Mouse (Mus musculus) bone marrow macrophage, adult 2 months (primary cell): ENCODE measurements at regions not wholly inside any gene's neighbourhood (a gene's known extent, or its start where the extent isn't known, plus 50 kb on each side); places are given as distances from the start of the nearest gene placed in this dataset.

ENCODE experiments used
- H3K27ac ChIP-seq: 2 replicates; pipeline ENCODE4 v1.5.1; 2012; ENCODE audit warnings: low read depth, low read length; ENCODE audit not compliant: insufficient read depth
- H3K4me1 ChIP-seq: 2 replicates; pipeline ENCODE4 v1.6.1; 2012; ENCODE audit warnings: low read length; ENCODE audit not compliant: control insufficient read depth, insufficient read depth
- H3K4me3 ChIP-seq: 2 replicates; pipeline ENCODE4 v1.5.1; 2012; ENCODE audit warnings: mild to moderate bottlenecking, low read length, moderate library complexity; ENCODE audit not compliant: insufficient read depth
- CTCF ChIP-seq: IDR thresholded peaks from 2 replicates; pipeline ENCODE4 v1.5.1; 2012; ENCODE audit warnings: low read depth, mild to moderate bottlenecking, low read length, moderate library complexity
- POLR2A ChIP-seq: IDR thresholded peaks from 2 replicates; pipeline ENCODE4 v1.6.1; 2012; ENCODE audit warnings: mild to moderate bottlenecking, low read depth, low read length, borderline replicate concordance

DNA sequence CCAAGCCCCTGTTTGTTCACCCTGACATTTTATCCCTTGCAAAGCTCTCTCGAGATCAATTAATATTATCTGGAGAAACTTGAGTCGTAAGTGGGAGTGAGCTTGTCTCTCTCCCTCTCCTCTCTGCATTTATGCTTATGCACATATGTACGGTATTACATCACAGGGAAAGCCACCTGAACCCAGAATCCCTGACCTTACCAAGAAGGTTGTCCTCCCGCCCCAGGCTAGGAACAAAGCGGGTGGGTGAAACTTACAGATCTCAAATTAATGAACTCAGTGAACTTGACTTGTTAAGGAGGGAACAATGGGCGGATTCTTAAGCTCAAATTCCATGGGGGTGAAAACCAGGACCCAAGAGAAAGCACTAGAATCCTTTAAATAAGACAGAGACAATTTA lies 122.8 kb upstream of the Cxcr4 start:
- no peak overlapping the region for H3K4me3 ChIP-seq
- H3K27ac ChIP-seq = no peak overlapping the region
- TF ChIP-seq POLR2A (no peak), CTCF (no peak)
- peaks cover 24% of the 10 kb centered on the region for H3K4me1 ChIP-seq

DNA sequence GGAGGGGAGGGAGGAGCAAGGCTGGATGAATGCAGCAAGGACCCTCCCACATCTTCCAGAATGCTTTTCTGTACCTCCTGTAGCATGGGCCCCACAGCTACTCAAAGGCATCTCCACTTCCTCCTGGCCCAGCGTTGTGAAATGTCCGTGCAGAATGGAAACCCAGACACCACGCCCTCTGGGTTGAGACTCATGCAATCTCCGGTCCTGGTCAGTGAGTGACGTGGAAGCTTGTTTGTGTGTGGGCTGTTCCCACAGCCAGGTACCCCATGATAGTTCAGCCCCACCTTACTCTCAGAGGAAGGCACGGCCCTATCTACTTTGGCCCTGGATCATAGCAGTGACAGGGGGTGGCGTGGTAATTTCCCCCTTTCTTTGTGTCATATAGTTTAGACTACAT lies 120.8 kb upstream of the Cxcr4 start:
- TF ChIP-seq POLR2A = no peak
- TF ChIP-seq CTCF = no peak
- Histone ChIP-seq H3K4me3 (no peak overlapping the region), H3K4me1 (peaks cover 27% of the 10 kb centered on the region), H3K27ac (peak overlapping the region; percentile 64)

DNA sequence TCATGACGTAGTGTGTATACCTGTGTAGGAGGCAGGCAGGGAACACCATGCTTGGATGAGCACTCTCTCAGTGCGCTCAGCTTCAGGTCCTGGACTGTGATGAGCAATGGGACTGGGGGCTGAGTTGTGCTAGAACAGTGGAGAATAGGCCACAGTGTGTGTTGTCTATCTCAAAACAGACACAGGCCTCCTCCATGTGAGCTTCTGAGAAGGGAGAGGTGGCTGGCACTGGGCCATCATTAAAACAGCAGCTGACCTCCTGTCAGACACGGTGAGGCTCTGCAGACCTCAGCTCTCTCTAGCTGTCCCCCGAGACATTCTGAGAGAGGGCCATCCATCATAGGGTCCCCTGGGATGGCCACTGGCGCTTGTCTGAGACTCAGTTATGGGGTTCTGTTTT lies 119.0 kb upstream of the Cxcr4 start:
- Histone ChIP-seq H3K4me3 (no peak overlapping the region), H3K27ac (no peak overlapping the region), H3K4me1 (peaks cover 40% of the 10 kb centered on the region)
- TF ChIP-seq CTCF (no peak), POLR2A (no peak)

DNA sequence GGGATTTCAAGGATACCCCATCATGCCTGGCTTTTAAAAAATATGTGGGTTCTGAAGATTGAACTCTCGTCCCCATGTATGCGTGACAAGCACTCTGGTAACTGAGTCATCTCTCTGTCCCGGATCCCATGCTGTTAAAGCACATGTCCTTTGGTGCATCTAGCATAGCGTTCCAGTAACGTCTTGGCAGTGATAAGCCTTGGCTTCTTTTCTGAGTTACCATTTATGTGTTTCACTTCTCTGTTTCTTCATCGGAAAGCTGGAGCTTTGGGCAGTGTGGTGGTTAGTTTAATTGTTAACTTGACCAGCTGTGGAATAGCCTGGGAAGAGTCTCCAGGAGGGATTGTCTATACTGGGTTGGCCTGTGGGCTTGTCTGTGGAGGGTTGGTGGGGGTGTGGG lies 115.7 kb upstream of the Cxcr4 start:
- Histone ChIP-seq H3K4me3 (no peak overlapping the region), H3K4me1 (peaks cover 47% of the 10 kb centered on the region), H3K27ac (peak overlapping the region; percentile 24; the same call in 1 of the 2 replicates)
- TF ChIP-seq POLR2A (no peak), CTCF (no peak)

DNA sequence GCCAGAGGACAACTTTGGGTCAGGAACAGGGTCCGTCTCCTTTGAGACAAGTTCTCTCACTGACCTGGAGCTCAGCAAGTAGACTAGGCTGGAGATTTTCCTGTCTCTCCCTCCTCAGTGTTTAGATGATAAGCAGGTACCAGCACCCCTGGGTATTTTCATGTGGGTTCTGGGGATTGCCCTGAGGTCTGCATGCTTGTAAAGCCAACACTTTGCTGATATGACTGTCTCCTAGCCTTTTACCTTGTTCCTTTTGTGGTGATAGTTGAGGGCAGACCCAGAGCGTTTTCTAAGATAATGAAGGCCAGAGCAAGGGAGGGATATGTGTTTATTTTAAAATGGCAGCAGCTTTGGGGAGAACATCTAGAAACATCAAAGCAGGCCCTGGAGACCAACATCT lies 114.1 kb upstream of the Cxcr4 start:
- Histone ChIP-seq H3K4me1 (peaks cover 48% of the 10 kb centered on the region), H3K27ac (no peak overlapping the region), H3K4me3 (no peak overlapping the region)
- TF ChIP-seq POLR2A = no peak
- TF ChIP-seq CTCF = no peak

DNA sequence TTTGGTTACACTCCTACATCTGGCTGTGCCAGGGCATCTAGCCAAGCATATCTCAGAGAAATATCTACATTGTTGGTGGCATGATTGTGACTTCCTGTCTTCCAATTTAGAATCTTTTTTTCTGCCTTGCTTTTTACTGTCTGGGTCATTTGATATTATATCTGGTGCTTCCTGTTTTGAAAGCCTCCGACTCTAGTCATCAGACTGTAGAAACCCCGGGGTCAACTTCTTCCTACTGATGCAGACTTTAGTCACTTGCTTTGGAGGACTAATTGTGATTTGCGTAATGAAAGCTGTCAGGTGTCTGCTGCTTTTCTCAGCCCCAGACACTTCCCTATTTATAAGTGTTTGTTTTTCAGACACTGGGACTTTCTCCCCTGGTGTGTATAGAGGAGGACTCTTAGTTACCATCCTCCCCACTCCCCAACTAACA lies 113.0 kb upstream of the Cxcr4 start:
- H3K27ac ChIP-seq = peak overlapping the region; percentile 92
- peaks cover 46% of the 10 kb centered on the region for H3K4me1 ChIP-seq
- TF ChIP-seq CTCF (no peak), POLR2A (no peak)
- H3K4me3 ChIP-seq = no peak overlapping the region

DNA sequence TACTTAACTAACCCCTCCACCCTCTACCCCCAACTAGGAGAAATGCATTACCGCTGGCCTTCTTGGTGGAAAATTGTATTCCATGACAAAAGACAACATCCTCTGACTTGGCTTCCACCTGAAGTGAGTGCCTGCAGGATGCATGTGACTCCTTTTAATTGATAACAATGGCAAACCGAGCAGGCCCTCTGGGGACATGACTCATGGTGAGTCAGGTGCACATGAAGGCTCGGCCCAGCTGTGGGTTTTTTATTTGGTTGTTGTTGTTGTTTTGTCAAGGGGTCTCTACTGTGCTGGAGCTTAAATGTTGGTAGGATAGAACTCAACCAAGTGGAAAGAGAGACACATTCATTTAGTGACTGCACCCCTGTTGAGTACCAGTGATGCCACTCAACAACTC lies 109.2 kb upstream of the Cxcr4 start:
- Histone ChIP-seq H3K4me3 (no peak overlapping the region), H3K4me1 (peaks cover 32% of the 10 kb centered on the region), H3K27ac (no peak overlapping the region)
- TF ChIP-seq CTCF (no peak), POLR2A (no peak)

DNA sequence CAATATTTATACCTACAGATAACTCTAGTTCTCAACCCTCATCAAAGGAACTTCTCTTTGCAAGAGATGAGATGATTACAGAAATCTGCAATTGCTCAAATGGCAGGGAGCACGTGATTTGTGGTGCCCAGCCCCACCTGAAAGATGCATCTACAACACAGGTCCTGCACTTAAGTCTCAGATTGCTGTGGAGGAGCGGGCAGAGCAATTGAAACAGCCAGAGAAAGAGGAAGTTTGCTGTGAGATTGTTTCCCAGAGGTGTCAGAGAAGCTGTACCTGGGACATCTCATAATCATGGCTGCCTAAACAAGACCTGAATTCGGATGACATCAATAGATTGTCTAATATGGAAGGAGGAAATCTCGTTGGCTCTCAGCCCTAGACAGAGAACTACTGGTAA lies 105.9 kb upstream of the Cxcr4 start:
- no peak overlapping the region for H3K27ac ChIP-seq
- no peak overlapping the region for H3K4me3 ChIP-seq
- peaks cover 19% of the 10 kb centered on the region for H3K4me1 ChIP-seq
- no peak for TF ChIP-seq CTCF
- TF ChIP-seq POLR2A = no peak

DNA sequence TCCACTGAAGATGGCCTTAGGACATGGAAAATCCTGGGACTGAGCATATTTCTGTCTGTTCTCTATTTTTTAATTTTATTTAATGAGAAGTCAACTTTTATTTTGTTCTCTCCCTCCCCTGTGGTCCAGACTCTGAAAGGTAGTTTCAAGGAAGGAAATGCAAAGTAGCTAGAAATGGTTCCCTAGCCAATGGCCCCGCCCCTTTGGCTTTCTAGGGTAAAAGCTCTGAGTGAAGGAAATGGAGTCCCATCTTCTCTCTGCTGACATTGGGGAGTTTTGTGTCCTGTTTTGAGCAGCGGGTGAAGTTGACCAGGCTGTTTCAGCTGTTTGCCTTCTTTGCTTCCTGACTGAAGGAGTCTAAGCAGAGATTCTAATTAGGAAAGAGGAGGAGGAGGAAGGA lies 103.8 kb upstream of the Cxcr4 start:
- no peak overlapping the region for H3K4me3 ChIP-seq
- no peak overlapping the region for H3K27ac ChIP-seq
- TF ChIP-seq CTCF (no peak), POLR2A (no peak)
- H3K4me1 ChIP-seq = peaks cover 8% of the 10 kb centered on the region

DNA sequence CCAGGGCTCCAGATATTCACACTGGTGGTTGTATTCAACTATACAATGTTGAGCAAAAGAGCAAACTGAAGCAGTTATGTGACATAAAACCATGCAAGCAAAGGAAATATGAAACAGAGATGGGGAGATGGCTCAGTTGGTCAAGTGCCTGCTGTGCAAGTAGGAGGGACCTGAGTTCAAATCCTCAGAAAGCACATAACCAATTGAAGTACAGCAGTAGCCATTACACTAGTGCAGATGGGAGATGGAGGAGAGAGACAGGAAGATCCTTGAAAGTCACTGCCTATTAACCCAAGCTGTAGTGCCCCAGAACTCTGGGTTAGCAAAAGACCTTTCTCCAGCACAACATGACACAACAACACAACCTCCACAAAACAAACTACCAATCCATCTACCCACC lies 100.7 kb upstream of the Cxcr4 start:
- peaks cover 11% of the 10 kb centered on the region for H3K4me1 ChIP-seq
- no peak for TF ChIP-seq POLR2A
- TF ChIP-seq CTCF = no peak
- no peak overlapping the region for H3K27ac ChIP-seq
- H3K4me3 ChIP-seq = no peak overlapping the region

DNA sequence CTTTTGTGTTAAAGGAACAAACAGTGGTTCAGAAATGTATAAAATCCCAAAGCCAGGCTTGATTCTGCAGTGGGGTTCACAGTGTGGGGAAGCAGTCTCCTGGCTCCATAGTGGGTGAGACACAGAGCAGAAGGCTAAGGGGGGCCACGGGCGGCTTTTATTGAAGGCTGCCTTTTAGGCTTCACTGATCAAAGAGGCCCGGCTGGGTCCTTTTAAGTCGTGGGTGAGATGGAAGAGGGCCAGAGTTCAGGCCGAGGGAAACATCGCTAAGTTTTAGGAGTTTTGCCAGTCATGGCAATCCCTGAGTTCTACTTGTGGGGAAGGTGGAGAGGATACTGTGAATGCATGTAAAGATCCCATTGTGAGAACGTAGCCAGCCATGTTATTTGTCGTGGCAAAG lies 100.2 kb upstream of the Cxcr4 start:
- H3K27ac ChIP-seq = no peak overlapping the region
- no peak overlapping the region for H3K4me3 ChIP-seq
- H3K4me1 ChIP-seq = peaks cover 11% of the 10 kb centered on the region
- TF ChIP-seq CTCF (no peak), POLR2A (no peak)
